Mouse (Mus musculus): ENCODE results near the gene Ifitm2. TPM values are rescaled to one million over a fixed set of nuclear protein-coding genes. Genes with fewer than 3 reads are reported as not detected.

Ifitm2 gene
- polyA plus RNA-seq, 1 experiment: 493 TPM

DNA sequence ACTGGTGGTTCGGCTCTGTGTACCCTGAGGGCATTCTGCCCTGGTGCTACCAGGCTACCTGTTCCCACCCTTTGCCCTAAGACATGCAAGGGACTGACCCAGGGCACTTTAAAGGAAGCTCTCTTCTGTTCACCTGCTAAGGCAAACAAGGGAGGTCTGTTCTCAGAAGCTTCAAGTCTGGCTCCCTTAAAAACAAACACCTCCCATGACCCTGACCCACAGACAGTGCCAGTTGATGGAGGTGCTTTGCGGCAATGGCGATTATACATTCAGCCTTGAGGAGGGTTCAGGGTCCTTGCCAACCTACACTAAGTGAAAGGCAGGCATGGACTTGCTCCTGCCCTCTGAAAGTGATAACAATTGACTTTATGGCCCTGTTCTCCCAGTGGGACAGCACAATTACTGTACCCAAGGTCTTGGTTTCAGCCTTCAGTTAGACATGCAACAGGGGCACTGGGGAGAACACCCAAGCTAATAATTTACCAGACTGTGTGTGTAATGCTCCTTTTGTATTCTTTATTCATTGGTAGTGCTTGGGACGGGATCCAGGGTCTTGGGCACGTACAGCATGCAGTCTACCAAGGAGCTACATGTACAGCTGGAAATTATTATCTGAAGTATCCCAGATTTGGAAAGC, 42.8 kb downstream of the Ifitm2 start:
- TF ChIP-seq REST (IDR thresholded peaks at IDR 0.05; ENCODE audit: insufficient read depth, insufficient read length) (no peak), CEBPB (IDR thresholded peaks at IDR 0.05; ENCODE audit: insufficient read depth, poor library complexity, severe bottlenecking) (no peak), MAX (IDR thresholded peaks at IDR 0.05; ENCODE audit: low read depth) (no peak), POLR2AphosphoS2 (IDR thresholded peaks at IDR 0.05; ENCODE audit: insufficient read length, low read depth) (no peak), SRF (IDR thresholded peaks at IDR 0.05; ENCODE audit: control insufficient read depth, insufficient read length, low read depth) (no peak), TCF3 (IDR thresholded peaks at IDR 0.05; ENCODE audit: insufficient read length, low read depth) (no peak)

DNA sequence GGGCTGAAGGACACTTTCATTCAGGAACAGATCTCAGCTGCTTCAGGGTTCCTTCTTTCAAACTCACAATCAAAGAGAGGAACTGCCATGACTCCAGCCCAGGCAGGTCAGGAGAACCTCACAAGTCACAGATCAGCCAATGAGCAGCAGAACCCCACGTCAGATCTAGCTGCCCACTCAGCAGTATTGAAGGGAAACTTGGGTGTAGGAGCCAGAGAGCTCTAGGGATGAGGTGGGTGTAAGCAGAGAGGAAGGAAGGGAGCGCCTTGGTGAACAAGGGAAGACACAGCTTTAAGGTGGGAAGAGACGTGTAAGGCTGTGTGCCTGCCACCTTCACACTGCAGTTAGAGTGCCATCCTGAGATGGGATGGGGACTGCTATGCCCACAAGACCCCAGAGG, 43.5 kb downstream of the Ifitm2 start:
- no peak overlapping the region for H3K4me3 ChIP-seq
- TF ChIP-seq E2F4 (IDR thresholded peaks at IDR 0.05; ENCODE audit: insufficient read depth) (no peak), SRF (IDR thresholded peaks at IDR 0.05; ENCODE audit: control insufficient read depth, insufficient read length, low read depth) (no peak), MYOG (IDR thresholded peaks at IDR 0.05; ENCODE audit: control insufficient read depth in 1 of 3, insufficient read depth in 1 of 3, insufficient read length in 2 of 3, low read depth in 2 of 3) (no peak), USF1 (IDR thresholded peaks at IDR 0.05; ENCODE audit: low read depth) (no peak), POLR2AphosphoS2 (IDR thresholded peaks at IDR 0.05; ENCODE audit: insufficient read length, low read depth) (no peak), REST (IDR thresholded peaks at IDR 0.05; ENCODE audit: insufficient read depth, insufficient read length) (no peak), MYOD1 (IDR thresholded peaks at IDR 0.05; ENCODE audit: control insufficient read depth in 1 of 3, insufficient read length in 2 of 3, low read depth in 2 of 3) (no peak), TCF12 (IDR thresholded peaks at IDR 0.05; ENCODE audit: insufficient read depth, poor library complexity, severe bottlenecking) (no peak), CEBPB (IDR thresholded peaks at IDR 0.05; ENCODE audit: insufficient read depth, poor library complexity, severe bottlenecking) (no peak), POLR2A (IDR thresholded peaks at IDR 0.05; ENCODE audit: insufficient read length, low read depth) (no peak), MAX (IDR thresholded peaks at IDR 0.05; ENCODE audit: low read depth) (no peak), TCF3 (IDR thresholded peaks at IDR 0.05; ENCODE audit: insufficient read length, low read depth) (no peak)

More for the DNA sequence above, 42.8 kb downstream of the Ifitm2 start:
- no peak overlapping the region for H3K4me2 ChIP-seq (ENCODE audit: low read depth)
- no peaks in the 10 kb centered on the region for H3K27me3 ChIP-seq (ENCODE audit: control insufficient read depth, insufficient read depth, insufficient read length)
- no peak overlapping the region for H3K4me3 ChIP-seq
- H3K36me3 ChIP-seq (ENCODE audit: control insufficient read depth, insufficient read depth): no peaks in the 10 kb centered on the region
- no peak overlapping the region for H3ac ChIP-seq (ENCODE audit: control insufficient read depth, insufficient read length)
- no peaks in the 10 kb centered on the region for H3K79me2 ChIP-seq (ENCODE audit: control insufficient read depth, insufficient read depth)

DNA sequence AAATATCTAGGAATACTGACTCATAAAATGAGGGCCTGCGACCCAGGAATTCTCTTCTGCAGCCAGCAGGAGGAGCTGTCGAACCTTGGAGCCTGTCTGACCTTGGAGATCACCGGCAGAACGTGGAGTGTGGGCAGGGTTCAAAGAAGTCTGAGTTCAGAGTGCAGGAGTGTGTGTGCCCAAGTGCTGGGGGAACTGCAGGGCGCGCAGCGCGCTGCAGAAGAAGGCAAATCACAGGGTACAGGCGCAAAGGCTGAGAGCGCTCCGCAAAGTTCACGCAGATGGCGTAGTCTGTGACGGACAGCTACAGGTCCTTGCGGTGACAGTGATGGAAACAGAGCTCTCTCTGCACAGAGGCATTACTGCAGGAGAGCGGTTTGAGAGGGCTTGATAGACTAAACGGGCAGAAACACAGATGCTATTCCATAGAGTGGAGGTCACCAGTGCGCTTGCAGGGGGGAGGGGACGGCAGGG, 47.1 kb downstream of the Ifitm2 start:
- Histone ChIP-seq H3K27me3 (ENCODE audit: control insufficient read depth, insufficient read depth, insufficient read length) (no peaks in the 10 kb centered on the region), H3K4me2 (ENCODE audit: low read depth) (peak overlapping the region; percentile 73), H3K79me2 (ENCODE audit: control insufficient read depth, insufficient read depth) (no peaks in the 10 kb centered on the region), H3K36me3 (ENCODE audit: control insufficient read depth, insufficient read depth) (no peaks in the 10 kb centered on the region), H3K4me3 (no peak overlapping the region), H3ac (ENCODE audit: control insufficient read depth, insufficient read length) (no peak overlapping the region)
- TF ChIP-seq TCF3 (IDR thresholded peaks at IDR 0.05; ENCODE audit: insufficient read length, low read depth) (no peak), MYOG (IDR thresholded peaks at IDR 0.05; ENCODE audit: control insufficient read depth in 1 of 3, insufficient read depth in 1 of 3, insufficient read length in 2 of 3, low read depth in 2 of 3) (peak in 1 of 3 experiments; percentile 10), USF1 (IDR thresholded peaks at IDR 0.05; ENCODE audit: low read depth) (no peak), MYOD1 (IDR thresholded peaks at IDR 0.05; ENCODE audit: control insufficient read depth in 1 of 3, insufficient read length in 2 of 3, low read depth in 2 of 3) (peak in 1 of 3 experiments; percentile 15)

More for the DNA sequence above, 43.5 kb downstream of the Ifitm2 start:
- Histone ChIP-seq H3K4me2 (ENCODE audit: low read depth) (no peak overlapping the region), H3K79me2 (ENCODE audit: control insufficient read depth, insufficient read depth) (no peaks in the 10 kb centered on the region), H3K27me3 (ENCODE audit: control insufficient read depth, insufficient read depth, insufficient read length) (no peaks in the 10 kb centered on the region), H3ac (ENCODE audit: control insufficient read depth, insufficient read length) (no peak overlapping the region), H3K36me3 (ENCODE audit: control insufficient read depth, insufficient read depth) (no peaks in the 10 kb centered on the region)

DNA sequence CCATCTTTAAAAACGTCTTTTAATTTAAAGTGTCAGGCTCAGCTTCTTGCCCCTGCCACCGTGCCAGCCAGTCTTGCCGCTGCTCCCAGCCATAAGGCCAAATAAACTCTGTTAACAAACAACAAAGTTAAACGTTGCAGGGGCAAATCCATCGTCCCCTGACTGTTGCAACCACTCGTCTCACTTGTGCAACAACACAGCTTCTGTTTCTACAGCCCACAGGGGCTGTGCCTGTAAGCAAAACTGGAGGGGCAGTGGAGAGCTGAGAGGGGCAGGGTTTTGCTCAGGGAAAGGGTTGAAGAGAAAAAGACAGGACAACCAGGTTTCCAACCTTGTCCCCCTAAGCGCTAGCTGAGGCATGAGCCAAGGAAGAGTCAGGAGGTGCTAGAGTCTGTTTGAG, 47.6 kb downstream of the Ifitm2 start:
- no peaks in the 10 kb centered on the region for H3K79me2 ChIP-seq (ENCODE audit: control insufficient read depth, insufficient read depth)
- no peaks in the 10 kb centered on the region for H3K36me3 ChIP-seq (ENCODE audit: control insufficient read depth, insufficient read depth)
- H3ac ChIP-seq (ENCODE audit: control insufficient read depth, insufficient read length): no peak overlapping the region
- H3K4me3 ChIP-seq: no peak overlapping the region
- no peaks in the 10 kb centered on the region for H3K27me3 ChIP-seq (ENCODE audit: control insufficient read depth, insufficient read depth, insufficient read length)
- H3K4me2 ChIP-seq (ENCODE audit: low read depth): no peak overlapping the region
- TF ChIP-seq E2F4 (IDR thresholded peaks at IDR 0.05; ENCODE audit: insufficient read depth) (no peak), REST (IDR thresholded peaks at IDR 0.05; ENCODE audit: insufficient read depth, insufficient read length) (no peak), CEBPB (IDR thresholded peaks at IDR 0.05; ENCODE audit: insufficient read depth, poor library complexity, severe bottlenecking) (no peak), SRF (IDR thresholded peaks at IDR 0.05; ENCODE audit: control insufficient read depth, insufficient read length, low read depth) (no peak), MAX (IDR thresholded peaks at IDR 0.05; ENCODE audit: low read depth) (no peak), MYOD1 (IDR thresholded peaks at IDR 0.05; ENCODE audit: control insufficient read depth in 1 of 3, insufficient read length in 2 of 3, low read depth in 2 of 3) (no peak), POLR2A (IDR thresholded peaks at IDR 0.05; ENCODE audit: insufficient read length, low read depth) (no peak), TCF12 (IDR thresholded peaks at IDR 0.05; ENCODE audit: insufficient read depth, poor library complexity, severe bottlenecking) (no peak), POLR2AphosphoS2 (IDR thresholded peaks at IDR 0.05; ENCODE audit: insufficient read length, low read depth) (no peak), MYOG (IDR thresholded peaks at IDR 0.05; ENCODE audit: control insufficient read depth in 1 of 3, insufficient read depth in 1 of 3, insufficient read length in 2 of 3, low read depth in 2 of 3) (no peak), TCF3 (IDR thresholded peaks at IDR 0.05; ENCODE audit: insufficient read length, low read depth) (no peak), USF1 (IDR thresholded peaks at IDR 0.05; ENCODE audit: low read depth) (no peak)

DNA sequence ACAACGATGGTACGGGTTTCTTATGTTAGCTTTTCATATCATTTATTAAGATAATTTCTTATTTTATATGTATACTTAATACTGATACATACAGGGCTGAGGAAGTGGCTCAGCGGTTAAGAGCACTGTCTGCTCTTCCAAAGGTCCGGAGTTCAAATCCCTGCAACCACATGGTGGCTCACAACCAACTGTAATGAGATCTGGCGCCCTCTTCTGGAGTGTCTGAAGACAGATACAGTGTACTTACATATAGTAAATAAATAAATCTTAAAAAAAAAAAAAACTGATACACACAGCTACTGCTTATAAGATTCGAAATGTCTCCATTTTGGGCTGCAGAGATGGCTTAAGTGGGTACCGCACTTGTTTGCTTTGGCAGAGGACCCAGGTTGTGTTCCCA, 48.1 kb downstream of the Ifitm2 start:
- no peak overlapping the region for H3K4me3 ChIP-seq
- no peak overlapping the region for H3ac ChIP-seq (ENCODE audit: control insufficient read depth, insufficient read length)
- H3K27me3 ChIP-seq (ENCODE audit: control insufficient read depth, insufficient read depth, insufficient read length): no peaks in the 10 kb centered on the region
- H3K4me2 ChIP-seq (ENCODE audit: low read depth): no peak overlapping the region
- no peaks in the 10 kb centered on the region for H3K36me3 ChIP-seq (ENCODE audit: control insufficient read depth, insufficient read depth)
- no peaks in the 10 kb centered on the region for H3K79me2 ChIP-seq (ENCODE audit: control insufficient read depth, insufficient read depth)
- no peak for TF ChIP-seq MYOD1 (IDR thresholded peaks at IDR 0.05; ENCODE audit: control insufficient read depth in 1 of 3, insufficient read length in 2 of 3, low read depth in 2 of 3)
- TF ChIP-seq MAX (IDR thresholded peaks at IDR 0.05; ENCODE audit: low read depth): no peak
- no peak for TF ChIP-seq MYOG (IDR thresholded peaks at IDR 0.05; ENCODE audit: control insufficient read depth in 1 of 3, insufficient read depth in 1 of 3, insufficient read length in 2 of 3, low read depth in 2 of 3)
- no peak for TF ChIP-seq POLR2AphosphoS2 (IDR thresholded peaks at IDR 0.05; ENCODE audit: insufficient read length, low read depth)
- no peak for TF ChIP-seq POLR2A (IDR thresholded peaks at IDR 0.05; ENCODE audit: insufficient read length, low read depth)
